Mouse (Mus musculus): Measurements from ENCODE around the gene Chrm3. TPM values are rescaled to one million over a fixed set of nuclear protein-coding genes. Genes with fewer than 3 reads are reported as not detected.
"Not testable (repeated sequence)": the region's sequence is repeated elsewhere in the genome, so short reads cannot be mapped to it uniquely, and the experiment has no call there.

Gene Chrm3
- total RNA-seq, 2 experiments from 2014 or later, result not detected

- ATAC-seq (replicated peaks; ENCODE audit: low FRiP score, poor library complexity, severe bottlenecking), result no peak
Measured at GRCm38 (mm10) chr13:9847515-9847914, 513.1 kb downstream of the Chrm3 start.

- no peak for ATAC-seq (replicated peaks; ENCODE audit: low FRiP score, poor library complexity, severe bottlenecking)
Measured at GRCm38 (mm10) chr13:9846543-9847434, 513.9 kb downstream of the Chrm3 start.

DNA sequence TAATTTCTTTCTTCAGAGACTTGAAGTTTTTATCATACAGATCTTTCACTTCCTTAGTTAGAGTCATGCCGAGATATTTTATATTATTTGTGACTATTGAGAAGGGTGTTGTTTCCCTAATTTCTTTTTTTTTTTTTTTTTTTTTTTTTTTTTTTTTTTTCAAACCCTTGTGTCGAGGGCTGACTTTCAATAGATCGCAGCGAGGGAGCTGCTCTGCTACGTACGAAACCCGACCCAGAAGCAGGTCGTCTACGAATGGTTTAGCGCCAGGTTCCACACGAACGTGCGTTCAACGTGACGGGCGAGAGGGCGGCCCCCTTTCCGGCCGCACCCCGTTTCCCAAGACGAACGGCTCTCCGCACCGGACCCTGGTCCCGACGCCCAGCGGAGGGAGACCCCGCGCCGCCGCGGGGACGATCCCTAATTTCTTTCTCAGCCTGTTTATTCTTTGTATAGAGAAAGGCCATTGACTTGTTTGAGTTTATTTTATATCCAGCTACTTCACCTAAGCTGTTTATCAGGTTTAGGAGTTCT lies 526.4 kb downstream of the Chrm3 start:
- not testable (repeated sequence) for ATAC-seq (replicated peaks; ENCODE audit: low FRiP score, poor library complexity, severe bottlenecking)

- ATAC-seq (replicated peaks; ENCODE audit: low FRiP score, poor library complexity, severe bottlenecking), result no peak
Measured at GRCm38 (mm10) chr13:9826227-9826626, 534.4 kb downstream of the Chrm3 start.

Data from erythroid progenitor cell, adult 5-6 weeks (primary cell).